Mouse (Mus musculus) right cerebral cortex, postnatal 25 days (tissue): Measurements from ENCODE around the gene Atg10.
"Not testable (repeated sequence)": the region's sequence is repeated elsewhere in the genome, so short reads cannot be mapped to it uniquely, and the experiment has no call there.

Experiments
- DNase-seq: peaks from one replicate; pipeline ENCODE4 v3.0.0; 2022

Atg10 gene

DNA sequence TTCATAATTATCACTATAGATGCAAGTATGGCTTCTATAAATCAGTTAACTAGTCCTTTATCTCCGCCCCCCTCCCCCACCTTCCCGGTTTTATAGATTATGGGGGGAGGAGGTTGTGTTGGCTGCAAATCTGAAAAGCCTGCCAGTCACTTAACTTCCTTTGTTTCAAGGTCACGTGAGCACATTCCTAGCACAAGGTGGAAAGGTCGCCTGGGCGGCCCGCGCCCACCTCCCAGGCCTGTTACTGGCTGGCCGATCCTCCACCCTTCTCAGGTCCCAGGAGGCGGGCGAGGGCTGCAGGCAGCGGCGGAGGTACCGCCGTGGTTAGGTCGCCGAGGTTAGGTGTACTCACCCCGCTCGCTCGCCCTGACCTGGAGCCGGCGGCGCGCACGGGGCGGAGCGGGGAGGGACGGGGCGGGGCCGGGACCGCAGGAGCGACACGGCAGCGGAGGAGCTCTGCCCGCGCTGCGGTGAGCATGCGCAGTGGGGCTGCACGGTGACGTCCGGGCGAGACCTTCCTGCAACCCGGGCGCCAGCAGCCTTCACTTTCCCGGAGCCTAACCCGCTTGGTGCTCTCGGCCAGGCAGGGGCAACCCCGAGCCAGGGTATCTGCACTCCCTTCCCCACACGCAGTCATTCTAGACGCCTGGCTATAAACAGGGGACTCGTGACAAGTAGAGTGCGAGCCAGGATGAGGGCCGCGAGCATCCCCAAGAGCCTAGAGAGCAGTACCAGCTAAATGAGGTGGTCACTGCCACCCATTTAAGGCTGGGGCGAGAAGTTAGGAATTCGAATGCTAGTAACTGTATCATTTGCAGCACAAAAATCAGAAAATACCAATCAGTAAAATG is at the start of gene Atg10:
TSS of gene Atg10 (minus strand) at position 382 of the 851 bp plus-strand sequence.
- DNase-seq: peak; percentile 93

- DNase-seq: no peak
Measured at GRCm38 (mm10) chr13:91252406-91252805, 28.6 kb upstream of the Atg10 start.

- DNase-seq: no peak
Measured at GRCm38 (mm10) chr13:91251636-91252035, 27.9 kb upstream of the Atg10 start.

DNA sequence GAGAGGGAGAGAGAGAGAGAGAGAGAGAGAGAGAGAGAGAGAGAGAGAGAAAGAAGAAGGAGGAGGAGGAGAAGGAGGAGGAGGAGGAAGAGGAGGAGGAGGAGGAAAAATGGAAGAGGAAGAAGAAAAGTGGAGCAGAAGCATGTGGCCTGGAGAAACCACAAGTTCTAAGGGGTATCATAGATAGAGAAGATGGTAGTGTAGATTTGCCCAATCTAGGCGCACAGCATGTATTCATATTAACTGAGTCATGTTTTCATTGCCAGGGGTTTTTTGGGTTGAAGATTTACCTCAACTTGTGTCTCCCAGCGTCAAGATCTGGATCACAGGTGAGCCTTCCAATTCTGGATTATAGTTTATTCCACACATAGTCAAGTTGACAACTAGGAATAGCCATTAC is 26.3 kb upstream of the Atg10 start:
- DNase-seq: not testable (repeated sequence)

DNA sequence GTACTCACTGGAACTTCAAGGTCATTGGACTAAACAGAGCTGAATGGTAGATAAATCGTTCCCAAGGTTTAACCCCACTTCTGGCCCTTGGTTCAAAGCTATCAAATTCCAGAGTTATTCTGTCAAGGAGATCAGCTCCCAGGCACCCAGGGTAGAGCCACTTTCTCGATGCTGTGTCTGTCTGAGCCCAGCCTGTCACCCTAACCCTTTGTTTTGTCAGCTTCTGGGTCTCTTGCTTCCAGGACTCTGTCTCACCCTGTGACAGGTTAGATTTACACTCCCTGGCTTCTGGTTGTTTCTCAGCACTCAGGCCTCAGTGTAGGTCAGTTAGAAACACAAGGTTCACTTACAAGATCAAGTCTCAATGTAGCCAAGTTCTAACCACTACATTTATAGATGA is 22.7 kb upstream of the Atg10 start:
- no peak for DNase-seq

DNA sequence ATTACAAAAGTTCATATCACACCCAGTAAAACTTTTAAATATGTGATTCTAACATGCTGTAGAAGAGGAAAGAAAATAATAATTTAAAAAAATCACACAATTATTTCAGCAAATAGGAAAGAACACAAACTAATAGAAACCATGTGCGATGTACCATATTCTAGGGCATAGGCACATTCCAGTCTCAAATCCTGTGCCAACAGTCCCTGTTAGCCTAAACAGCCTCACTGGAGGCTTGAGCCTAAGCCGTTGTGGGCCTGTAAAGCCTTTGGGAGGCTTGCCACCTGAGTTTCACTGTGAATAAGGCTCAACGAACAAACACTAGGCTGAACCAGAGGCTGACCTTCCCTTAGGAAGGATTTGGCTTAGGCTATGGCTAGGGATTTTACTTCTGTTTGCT is 14.2 kb upstream of the Atg10 start:
- DNase-seq: no peak

GRCm38 (mm10) chr13:91236884-91237283 is 13.1 kb upstream of the Atg10 start:
- DNase-seq: no peak

DNA sequence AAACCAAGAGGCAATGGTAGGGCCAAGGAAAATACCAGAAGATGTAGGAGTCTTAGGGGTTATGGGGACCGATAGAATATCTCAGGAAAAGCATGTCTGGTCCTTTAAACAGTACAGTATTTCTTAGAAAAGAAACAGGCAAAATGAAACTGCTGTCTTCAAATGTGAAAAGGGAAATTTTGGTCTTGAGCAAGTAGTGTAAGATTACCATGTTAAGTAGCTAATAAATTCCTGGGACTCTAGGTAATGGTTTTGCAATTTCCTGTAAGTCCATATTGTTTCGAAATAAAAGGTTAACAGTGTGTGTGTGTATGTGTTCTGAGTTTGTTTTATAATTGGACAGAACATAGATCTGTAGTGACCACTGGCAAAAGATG is 658 bp upstream of the Atg10 start:
- DNase-seq: no peak

GRCm38 (mm10) chr13:91223063-91223462 is 705 bp downstream of the Atg10 start:
- no peak for DNase-seq

GRCm38 (mm10) chr13:91221696-91222095 is 2.1 kb downstream of the Atg10 start:
- no peak for DNase-seq

GRCm38 (mm10) chr13:91217691-91218090 is 6.1 kb downstream of the Atg10 start:
- no peak for DNase-seq

- no peak for DNase-seq
Measured at GRCm38 (mm10) chr13:91216656-91217205, 7.0 kb downstream of the Atg10 start.

- DNase-seq: no peak
Measured at GRCm38 (mm10) chr13:91212958-91213357, 10.8 kb downstream of the Atg10 start.

DNA sequence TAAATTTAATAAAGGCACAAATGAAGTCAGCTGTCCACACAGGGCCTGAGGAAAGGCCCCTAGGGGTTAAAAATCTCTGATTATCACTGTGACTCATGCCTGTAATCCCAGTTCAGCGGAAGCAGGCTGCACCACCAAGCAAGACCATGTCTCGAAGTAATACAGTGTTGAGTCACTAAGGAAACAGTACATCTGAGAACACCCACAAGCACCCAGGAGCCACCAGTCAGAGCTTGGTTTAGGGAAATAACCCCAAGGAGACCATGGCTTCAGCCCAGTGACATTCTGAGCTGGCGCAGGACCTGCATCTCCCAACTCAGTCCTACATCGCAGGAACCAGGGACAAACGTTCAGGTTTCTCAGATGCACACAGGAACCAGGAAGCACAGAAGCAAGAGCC is 17.5 kb downstream of the Atg10 start:
- no peak for DNase-seq

DNA sequence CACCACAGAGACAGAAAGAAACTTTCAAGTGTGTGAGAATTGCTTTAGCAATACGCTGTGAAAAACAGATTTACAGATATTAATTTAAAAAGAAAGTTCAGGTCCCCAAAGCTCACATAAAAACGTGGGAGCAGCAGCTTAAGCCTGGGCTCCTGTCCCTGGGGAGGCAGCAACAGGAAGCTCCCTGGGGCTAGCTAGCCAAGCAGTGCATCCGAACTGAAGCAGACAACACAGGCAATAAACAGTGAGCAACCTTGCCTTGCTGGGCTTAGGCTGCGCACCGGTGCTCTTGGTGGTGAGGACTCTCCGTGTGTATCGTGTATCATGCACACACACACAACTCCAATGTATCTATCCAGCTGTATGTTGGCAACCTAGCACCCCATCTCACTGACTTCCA is 21.2 kb downstream of the Atg10 start:
- DNase-seq: no peak

DNA sequence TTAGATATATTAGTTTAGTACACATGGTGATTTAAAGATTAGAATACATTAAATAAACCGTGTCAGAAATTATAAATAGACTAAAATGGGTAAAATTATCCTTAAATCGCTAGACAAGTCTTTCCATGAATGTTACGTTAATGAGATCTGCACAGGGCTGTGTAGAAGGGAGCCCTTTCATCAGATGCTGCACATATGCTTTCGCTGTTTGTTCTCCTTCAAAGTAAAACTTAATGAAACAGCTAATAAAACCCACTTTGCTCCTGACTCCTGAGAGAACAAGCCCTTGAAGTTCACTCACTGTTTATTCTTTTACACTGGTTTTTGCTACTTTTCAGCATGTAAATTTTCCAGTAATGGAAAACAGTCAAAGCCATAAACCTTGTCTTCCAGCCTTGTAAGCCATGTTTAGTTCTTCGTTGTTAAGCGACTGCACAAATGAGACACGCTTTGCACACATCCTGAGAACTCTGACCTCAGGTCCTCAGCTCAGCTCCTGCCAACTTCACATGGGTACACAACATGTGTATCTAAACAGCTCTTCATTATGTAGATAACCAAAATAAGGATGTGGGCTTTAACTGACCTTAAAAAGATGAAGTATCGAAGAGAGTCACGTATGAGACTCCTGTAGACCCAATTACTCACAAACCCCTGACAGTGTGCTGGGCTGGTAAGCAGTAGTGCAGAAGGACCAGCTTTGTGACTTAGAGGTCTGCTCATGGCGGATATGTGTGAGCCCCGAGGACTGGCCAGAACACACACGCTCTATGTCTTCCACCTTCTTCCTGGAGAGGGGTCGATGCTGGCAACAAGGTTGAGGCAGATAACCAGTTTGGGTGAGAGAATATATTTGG is 36.2 kb downstream of the Atg10 start:
- DNase-seq: no peak

DNA sequence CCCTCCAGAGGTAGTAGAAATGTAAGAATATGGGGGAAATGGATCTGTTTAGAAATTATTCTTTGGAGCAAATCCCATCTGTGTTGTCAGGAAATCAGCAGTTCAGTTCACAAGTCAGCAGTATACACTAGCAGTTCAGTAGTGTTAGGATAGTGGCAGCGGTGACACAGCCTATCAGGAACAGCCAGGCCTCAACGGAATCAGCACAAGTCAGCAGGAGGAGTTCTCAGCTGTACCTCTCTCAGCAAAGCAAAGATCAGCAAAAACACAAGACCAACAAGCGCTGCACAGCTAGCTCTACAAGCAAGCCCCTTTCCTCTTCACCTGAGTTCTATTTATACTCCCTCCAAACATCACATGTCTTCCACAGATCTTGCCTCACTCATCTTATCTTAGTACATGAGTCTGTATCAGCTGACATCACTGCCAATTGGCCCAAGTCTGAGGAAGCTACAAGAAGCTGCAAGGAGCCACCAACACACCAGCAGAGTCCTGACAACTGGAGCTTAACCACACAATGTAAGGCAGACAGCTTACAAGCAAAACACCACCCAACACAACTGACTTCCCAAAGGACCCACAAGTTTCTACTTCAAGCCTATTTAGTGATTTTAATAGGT is 38.4 kb downstream of the Atg10 start:
- DNase-seq: no peak

DNA sequence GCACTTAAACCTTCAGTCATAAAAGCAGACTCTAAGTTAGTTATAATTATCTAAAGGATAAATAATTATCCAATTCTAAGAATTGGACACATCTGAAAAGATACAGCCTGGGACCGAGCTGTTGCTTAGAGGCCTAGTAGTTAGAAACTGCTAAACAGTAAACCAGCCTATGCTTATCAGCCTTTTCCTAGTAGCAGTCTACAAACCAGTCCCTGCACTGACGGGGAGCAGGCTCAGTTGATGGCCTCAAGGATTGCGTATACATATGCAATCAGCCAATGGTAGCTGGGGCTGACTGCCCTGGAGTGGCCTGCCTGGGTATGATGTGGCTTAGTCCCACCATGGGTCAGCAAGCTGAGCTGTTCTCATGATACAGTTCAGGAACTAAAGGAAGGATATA is 39.5 kb downstream of the Atg10 start:
- no peak for DNase-seq

- DNase-seq: no peak
Measured at GRCm38 (mm10) chr13:91180364-91180763, 43.4 kb downstream of the Atg10 start.

GRCm38 (mm10) chr13:91179174-91179899 is 44.4 kb downstream of the Atg10 start:
- DNase-seq: no peak

GRCm38 (mm10) chr13:91178428-91179160 is 45.2 kb downstream of the Atg10 start:
- DNase-seq: peak; percentile 41

- DNase-seq: no peak
Measured at GRCm38 (mm10) chr13:91175347-91175746, 48.4 kb downstream of the Atg10 start.
